Mouse (Mus musculus): ENCODE measurements around the gene Slc4a1ap. TPM values are rescaled to one million over a fixed set of nuclear protein-coding genes. Genes with fewer than 3 reads are reported as not detected.
"Not testable (repeated sequence)": the region's sequence is repeated elsewhere in the genome, so short reads cannot be mapped to it uniquely, and the experiment has no call there.

Slc4a1ap gene
- polyA plus RNA-seq, 1 experiment from 2014 or later: 40.1 TPM

DNA sequence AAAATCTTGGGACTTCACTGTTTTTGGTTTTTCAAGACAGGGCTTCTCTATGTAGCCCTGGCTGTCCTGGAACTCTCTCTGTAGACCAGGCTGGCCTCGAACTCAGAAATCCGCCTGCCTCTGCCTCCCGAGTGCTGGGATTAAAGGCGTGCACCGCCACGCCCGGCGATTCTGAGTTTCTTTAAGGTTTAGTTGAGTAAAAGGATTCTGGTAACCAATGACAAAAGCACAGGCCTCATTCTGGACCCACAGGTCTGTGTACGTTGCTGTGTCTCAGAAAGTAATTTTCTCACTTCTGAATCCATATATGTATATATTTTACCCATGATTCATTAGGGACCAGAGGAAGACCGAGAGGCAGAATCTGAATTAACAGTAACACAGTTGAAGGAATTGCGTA lies 912 bp downstream of the Slc4a1ap start, which contains the start of gene Supt7l:
Gene Supt7l, minus strand, starts transcription at position 101 of the 400 bp plus-strand sequence.
- Histone ChIP-seq H3K4me3 (peak within 1 kb of the TSS; percentile 95), H3K4me2 (replicated peaks) (peak within 1 kb of the TSS; percentile 98), H3K4me1 (peaks cover 22% of the 10 kb centered on the region), H3K36me3 (peaks cover 39% of the 10 kb centered on the region), H3K27ac (peak within 1 kb of the TSS; percentile 81), H3K9ac (peak within 1 kb of the TSS; percentile 88)
- WGBS: 82% methylated on average over 11 of the region's 11 CpGs
- ATAC-seq (ENCODE audit: low FRiP score); H3K27me3 ChIP-seq; H3K9me3 ChIP-seq (replicated peaks): not testable (repeated sequence)

GRCm38 (mm10) chr5:31528560-31528959 lies 1.8 kb downstream of the Slc4a1ap start:
- no peak for ATAC-seq (ENCODE audit: low FRiP score)
- peaks cover 22% of the 10 kb centered on the region for H3K4me1 ChIP-seq
- no peak overlapping the region for H3K27ac ChIP-seq
- 65% methylated on average over 2 of the region's 2 CpGs for WGBS
- H3K36me3 ChIP-seq: peaks cover 42% of the 10 kb centered on the region
- no peak overlapping the region for H3K4me3 ChIP-seq
- H3K9me3 ChIP-seq (replicated peaks): no peaks in the 10 kb centered on the region
- no peak overlapping the region for H3K4me2 ChIP-seq (replicated peaks)
- H3K9ac ChIP-seq: no peak overlapping the region
- no peaks in the 10 kb centered on the region for H3K27me3 ChIP-seq

GRCm38 (mm10) chr5:31535228-31535627 lies 8.4 kb downstream of the Slc4a1ap start:
- H3K4me2 ChIP-seq (replicated peaks): no peak overlapping the region
- no peaks in the 10 kb centered on the region for H3K4me1 ChIP-seq
- no peak overlapping the region for H3K4me3 ChIP-seq
- ATAC-seq (ENCODE audit: low FRiP score): no peak
- H3K9ac ChIP-seq: no peak overlapping the region
- no peaks in the 10 kb centered on the region for H3K9me3 ChIP-seq (replicated peaks)
- H3K27ac ChIP-seq: no peak overlapping the region
- WGBS: 88% methylated on average over 2 of the region's 2 CpGs
- H3K36me3 ChIP-seq: peaks cover 76% of the 10 kb centered on the region
- H3K27me3 ChIP-seq: no peaks in the 10 kb centered on the region

- no peaks in the 10 kb centered on the region for H3K27me3 ChIP-seq
- no peak for ATAC-seq (ENCODE audit: low FRiP score)
- no peak overlapping the region for H3K4me3 ChIP-seq
- no peak overlapping the region for H3K4me2 ChIP-seq (replicated peaks)
- H3K9ac ChIP-seq: no peak overlapping the region
- 33% methylated on average over 1 of the region's 1 CpGs for WGBS
- H3K27ac ChIP-seq: no peak overlapping the region
- H3K36me3 ChIP-seq: peaks cover 43% of the 10 kb centered on the region
- H3K4me1 ChIP-seq: no peaks in the 10 kb centered on the region
- H3K9me3 ChIP-seq (replicated peaks): no peaks in the 10 kb centered on the region
Measured at GRCm38 (mm10) chr5:31559401-31559800, 32.6 kb downstream of the Slc4a1ap start.

DNA sequence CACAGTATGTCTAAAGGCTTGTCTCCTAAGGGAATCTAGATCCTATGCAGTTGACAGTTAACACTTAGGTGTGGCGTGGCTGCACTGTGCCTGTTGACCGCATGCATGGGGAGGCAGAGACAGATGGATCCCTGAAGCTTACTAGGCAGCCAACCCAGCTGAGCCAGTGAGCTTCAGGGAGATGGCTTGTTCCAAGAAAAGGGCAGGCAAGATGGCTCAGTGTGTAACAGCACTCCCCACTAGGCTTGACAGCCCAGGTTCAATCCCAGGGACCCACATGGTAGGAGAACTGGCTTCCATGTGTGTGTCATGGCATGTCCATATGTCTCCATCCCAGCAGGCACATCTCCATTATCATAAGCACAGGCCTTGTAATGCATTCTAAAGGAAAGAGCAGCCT lies 33.6 kb downstream of the Slc4a1ap start:
- Histone ChIP-seq H3K4me1 (no peaks in the 10 kb centered on the region), H3K27ac (no peak overlapping the region), H3K4me3 (no peak overlapping the region), H3K9me3 (replicated peaks) (no peaks in the 10 kb centered on the region), H3K4me2 (replicated peaks) (no peak overlapping the region), H3K27me3 (no peaks in the 10 kb centered on the region), H3K36me3 (peaks cover 34% of the 10 kb centered on the region), H3K9ac (no peak overlapping the region)
- no peak for ATAC-seq (ENCODE audit: low FRiP score)
- WGBS: 95% methylated on average over 2 of the region's 2 CpGs

GRCm38 (mm10) chr5:31562036-31562666 lies 35.4 kb downstream of the Slc4a1ap start:
- H3K4me2 ChIP-seq (replicated peaks): no peak overlapping the region
- no peaks in the 10 kb centered on the region for H3K4me1 ChIP-seq
- 89% methylated on average over 7 of the region's 7 CpGs for WGBS
- no peaks in the 10 kb centered on the region for H3K9me3 ChIP-seq (replicated peaks)
- no peak overlapping the region for H3K4me3 ChIP-seq
- no peak overlapping the region for H3K27ac ChIP-seq
- H3K27me3 ChIP-seq: no peaks in the 10 kb centered on the region
- no peak for ATAC-seq (ENCODE audit: low FRiP score)
- no peak overlapping the region for H3K9ac ChIP-seq
- H3K36me3 ChIP-seq: peaks cover 22% of the 10 kb centered on the region

DNA sequence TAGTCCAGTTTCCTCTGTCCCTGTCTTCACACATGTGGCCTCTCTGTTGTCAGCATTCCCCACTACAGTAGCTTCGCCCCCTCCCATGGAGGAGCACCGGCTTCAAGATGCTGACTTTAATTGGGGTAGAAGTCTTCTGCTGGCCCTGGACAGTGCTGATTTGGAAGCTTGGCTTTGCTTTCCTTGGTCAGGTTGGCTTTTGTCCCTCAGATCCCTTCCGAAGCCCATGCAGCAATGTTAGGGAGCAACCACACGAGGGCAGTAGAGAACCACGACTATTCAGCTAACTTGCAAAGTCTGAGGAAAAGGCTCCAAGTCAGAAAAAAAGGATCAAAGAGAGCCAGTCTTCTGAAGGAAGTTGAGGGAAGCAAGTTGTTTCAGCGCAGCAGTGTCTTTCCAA lies 36.7 kb downstream of the Slc4a1ap start:
- Histone ChIP-seq H3K27me3 (no peaks in the 10 kb centered on the region), H3K4me3 (no peak overlapping the region), H3K4me2 (replicated peaks) (no peak overlapping the region), H3K9me3 (replicated peaks) (no peaks in the 10 kb centered on the region), H3K9ac (no peak overlapping the region), H3K36me3 (peaks cover 13% of the 10 kb centered on the region), H3K4me1 (no peaks in the 10 kb centered on the region), H3K27ac (no peak overlapping the region)
- no peak for ATAC-seq (ENCODE audit: low FRiP score)
- WGBS: 7% methylated on average over 6 of the region's 6 CpGs

GRCm38 (mm10) chr5:31563905-31564304 lies 37.1 kb downstream of the Slc4a1ap start:
- H3K9me3 ChIP-seq (replicated peaks): no peaks in the 10 kb centered on the region
- H3K27ac ChIP-seq: no peak overlapping the region
- no peaks in the 10 kb centered on the region for H3K4me1 ChIP-seq
- H3K4me3 ChIP-seq: no peak overlapping the region
- no peaks in the 10 kb centered on the region for H3K27me3 ChIP-seq
- H3K36me3 ChIP-seq: peaks cover 13% of the 10 kb centered on the region
- WGBS: 51% methylated on average over 7 of the region's 7 CpGs
- ATAC-seq (ENCODE audit: low FRiP score): no peak
- H3K9ac ChIP-seq: no peak overlapping the region
- no peak overlapping the region for H3K4me2 ChIP-seq (replicated peaks)

GRCm38 (mm10) chr5:31564976-31565375 lies 38.2 kb downstream of the Slc4a1ap start:
- Histone ChIP-seq H3K27ac (no peak overlapping the region), H3K36me3 (peaks cover 10% of the 10 kb centered on the region), H3K4me3 (no peak overlapping the region), H3K4me1 (no peaks in the 10 kb centered on the region), H3K9ac (no peak overlapping the region), H3K4me2 (replicated peaks) (no peak overlapping the region), H3K27me3 (no peaks in the 10 kb centered on the region), H3K9me3 (replicated peaks) (no peaks in the 10 kb centered on the region)
- WGBS: 86% methylated on average over 4 of the region's 4 CpGs
- no peak for ATAC-seq (ENCODE audit: low FRiP score)

- WGBS: 73% methylated on average over 7 of the region's 7 CpGs
- no peaks in the 10 kb centered on the region for H3K27me3 ChIP-seq
- H3K4me1 ChIP-seq: peaks cover 4% of the 10 kb centered on the region
- H3K9ac ChIP-seq: no peak overlapping the region
- no peak for ATAC-seq (ENCODE audit: low FRiP score)
- no peaks in the 10 kb centered on the region for H3K9me3 ChIP-seq (replicated peaks)
- 0 out of 2 replicates have a peak, but pooled peaks cover 3% of the 10 kb centered on the region for H3K36me3 ChIP-seq
- H3K4me2 ChIP-seq (replicated peaks): no peak overlapping the region
- H3K27ac ChIP-seq: no peak overlapping the region
- no peak overlapping the region for H3K4me3 ChIP-seq
Measured at GRCm38 (mm10) chr5:31566026-31566425, 39.2 kb downstream of the Slc4a1ap start.

GRCm38 (mm10) chr5:31566457-31566856 lies 39.7 kb downstream of the Slc4a1ap start:
- Histone ChIP-seq H3K36me3 (0 out of 2 replicates have a peak, but pooled peaks cover 3% of the 10 kb centered on the region), H3K4me3 (no peak overlapping the region), H3K4me1 (peaks cover 8% of the 10 kb centered on the region), H3K9me3 (replicated peaks) (no peaks in the 10 kb centered on the region), H3K9ac (no peak overlapping the region), H3K27me3 (no peaks in the 10 kb centered on the region), H3K4me2 (replicated peaks) (no peak overlapping the region), H3K27ac (no peak overlapping the region)
- 55% methylated on average over 3 of the region's 3 CpGs for WGBS
- no peak for ATAC-seq (ENCODE audit: low FRiP score)

GRCm38 (mm10) chr5:31567951-31568657 lies 41.3 kb downstream of the Slc4a1ap start:
- peaks cover 11% of the 10 kb centered on the region for H3K4me1 ChIP-seq
- H3K27me3 ChIP-seq: no peaks in the 10 kb centered on the region
- H3K36me3 ChIP-seq: no peaks in the 10 kb centered on the region; the same call in 1 of the 2 replicates
- H3K27ac ChIP-seq: no peak overlapping the region
- no peak overlapping the region for H3K9ac ChIP-seq
- no peak for ATAC-seq (ENCODE audit: low FRiP score)
- 82% methylated on average over 5 of the region's 5 CpGs for WGBS
- no peak overlapping the region for H3K4me3 ChIP-seq
- H3K4me2 ChIP-seq (replicated peaks): no peak overlapping the region
- no peaks in the 10 kb centered on the region for H3K9me3 ChIP-seq (replicated peaks)
